Mouse (Mus musculus): ENCODE data around the gene Snupn.
A peak's percentile ranks its signal among the peaks of the same experiment; 100 is the strongest.
"Not testable (repeated sequence)": the region's sequence is repeated elsewhere in the genome, so short reads cannot be mapped to it uniquely, and the experiment has no call there.

Gene Snupn

DNA sequence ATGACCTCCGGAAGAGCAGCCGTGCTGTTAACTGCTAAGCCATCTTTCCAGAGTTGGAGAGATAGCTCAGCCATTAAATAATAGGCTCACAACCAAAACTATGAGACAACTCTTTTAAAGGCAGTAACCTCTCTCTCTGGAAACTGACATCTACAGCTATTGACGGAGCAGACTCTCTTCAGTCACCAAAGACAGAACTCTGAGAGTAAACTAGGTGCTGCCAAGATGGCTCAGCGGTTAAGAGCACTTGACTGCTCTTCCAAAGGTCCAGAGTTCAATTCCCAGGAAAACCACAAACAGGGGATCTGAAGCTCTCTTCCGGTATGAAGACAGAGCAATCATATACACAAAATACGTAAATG is 13.8 kb upstream of the Snupn start:
- DNase-seq, result no peak

DNA sequence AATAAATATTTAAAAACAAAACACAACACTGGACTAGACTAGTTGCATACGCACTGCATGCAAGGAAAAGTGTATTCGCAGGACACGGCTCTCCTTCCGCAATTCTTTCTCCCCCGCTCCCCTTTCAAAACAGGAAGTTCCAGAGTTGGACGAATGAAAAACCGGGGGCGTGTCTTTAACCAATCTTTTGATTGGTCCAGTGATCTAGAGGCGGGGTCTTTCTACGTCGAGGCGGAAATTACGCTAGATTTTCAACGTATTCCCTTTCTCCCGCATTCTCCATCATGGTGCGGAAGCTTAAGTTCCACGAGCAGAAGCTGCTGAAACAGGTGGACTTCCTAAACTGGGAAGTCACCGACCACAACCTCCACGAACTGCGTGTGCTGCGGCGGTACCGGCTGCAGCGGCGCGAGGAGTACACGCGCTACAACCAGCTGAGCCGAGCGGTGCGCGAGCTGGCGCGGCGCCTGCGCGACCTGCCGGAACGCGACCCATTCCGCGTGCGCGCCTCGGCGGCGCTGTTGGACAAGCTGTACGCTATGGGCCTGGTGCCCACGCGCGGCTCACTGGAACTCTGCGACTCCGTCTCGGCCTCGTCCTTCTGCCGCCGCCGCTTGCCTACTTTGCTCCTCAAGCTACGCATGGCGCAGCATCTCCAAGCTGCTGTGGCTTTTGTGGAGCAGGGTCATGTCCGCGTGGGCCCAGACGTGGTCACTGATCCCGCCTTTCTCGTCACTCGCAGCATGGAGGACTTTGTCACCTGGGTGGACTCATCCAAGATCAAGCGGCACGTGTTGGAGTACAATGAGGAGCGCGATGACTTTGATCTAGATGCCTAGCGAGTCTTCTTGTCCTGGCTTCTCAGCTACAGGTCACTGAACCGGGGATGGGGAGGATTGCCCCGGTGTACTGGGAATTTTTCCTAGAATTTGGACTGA is 13.2 kb upstream of the Snupn start, which contains the start of gene Imp3:
Gene Imp3, plus strand, starts transcription at position 253 of the 938 bp plus-strand sequence.
- peak; percentile 94 for DNase-seq

DNA sequence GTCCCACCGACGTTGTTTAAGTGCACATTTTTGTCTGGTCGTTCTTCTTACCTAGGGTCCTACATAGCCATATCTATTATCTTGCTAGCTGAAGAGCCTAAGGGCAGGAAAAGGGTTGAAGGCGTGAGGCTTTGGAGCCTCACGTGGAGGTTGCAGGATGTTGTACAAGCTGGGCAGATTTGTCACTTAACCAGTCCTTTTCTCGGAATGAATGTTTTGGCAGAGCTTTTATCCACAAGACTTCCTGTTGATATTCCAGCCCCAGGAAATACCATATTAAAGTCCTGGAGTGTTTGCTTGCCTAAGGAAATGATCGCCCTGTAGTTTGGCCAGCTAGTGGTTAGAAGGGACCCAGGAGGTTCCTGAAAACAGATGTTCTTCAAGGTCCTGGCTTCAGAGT is 12.3 kb upstream of the Snupn start:
- no peak for DNase-seq

DNA sequence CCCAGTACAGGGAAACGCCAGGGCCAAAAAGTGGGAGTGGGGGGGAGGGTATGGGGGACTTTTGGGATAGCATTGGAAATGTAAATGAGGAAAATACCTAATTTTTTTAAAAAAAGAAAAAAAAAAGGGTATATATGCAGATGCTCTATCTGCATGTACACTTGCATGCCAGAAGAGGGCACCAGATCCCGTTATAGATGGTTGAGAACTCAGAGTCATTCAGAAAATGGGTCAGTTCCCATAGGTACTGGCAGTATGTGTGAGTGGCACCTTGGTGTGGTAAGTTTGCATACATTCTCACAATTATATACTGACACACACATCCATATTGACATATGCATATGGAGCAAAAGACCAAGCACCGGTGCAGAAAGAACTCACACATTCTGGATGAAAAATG is 3.2 kb upstream of the Snupn start:
- peak; percentile 55 for DNase-seq

DNA sequence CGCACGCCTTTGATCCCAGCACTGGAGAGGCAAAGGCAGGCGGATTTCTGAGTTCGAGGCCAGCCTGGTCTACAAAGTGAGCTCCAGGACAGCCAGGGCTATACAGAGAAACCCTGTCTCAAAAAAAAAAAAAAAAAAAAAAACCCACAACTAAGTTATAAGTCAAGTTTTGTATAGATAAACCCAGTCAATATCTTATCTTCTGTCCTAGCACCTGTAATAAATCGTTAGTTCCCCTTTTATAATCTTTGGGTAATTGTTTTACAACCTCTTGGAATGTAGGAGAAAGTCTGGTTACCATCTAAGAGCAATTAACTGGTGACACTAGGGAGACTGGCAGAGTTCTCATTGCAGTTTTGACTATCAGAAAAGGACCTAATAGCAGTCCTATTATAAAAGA is 2.0 kb upstream of the Snupn start:
- not testable (repeated sequence) for DNase-seq

DNA sequence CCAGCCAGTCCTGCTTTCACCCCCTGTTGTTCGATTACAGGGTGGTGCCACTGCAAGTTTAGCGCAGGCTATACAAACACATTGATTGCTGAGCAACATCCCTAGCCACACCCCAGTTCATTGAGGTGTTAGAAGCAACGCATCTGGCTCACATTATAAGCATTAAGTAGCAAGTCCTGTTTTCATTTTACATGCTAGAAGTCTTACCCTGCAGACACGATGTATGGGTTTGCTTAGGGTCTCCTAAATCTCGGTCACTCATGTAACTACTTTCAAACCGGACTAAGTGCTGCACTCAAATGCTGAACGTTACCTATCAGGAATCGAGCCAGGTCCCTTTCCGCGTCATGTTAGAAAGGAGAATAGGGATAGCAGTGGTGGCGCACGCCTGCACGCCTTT is 911 bp upstream of the Snupn start:
- no peak for DNase-seq

DNA sequence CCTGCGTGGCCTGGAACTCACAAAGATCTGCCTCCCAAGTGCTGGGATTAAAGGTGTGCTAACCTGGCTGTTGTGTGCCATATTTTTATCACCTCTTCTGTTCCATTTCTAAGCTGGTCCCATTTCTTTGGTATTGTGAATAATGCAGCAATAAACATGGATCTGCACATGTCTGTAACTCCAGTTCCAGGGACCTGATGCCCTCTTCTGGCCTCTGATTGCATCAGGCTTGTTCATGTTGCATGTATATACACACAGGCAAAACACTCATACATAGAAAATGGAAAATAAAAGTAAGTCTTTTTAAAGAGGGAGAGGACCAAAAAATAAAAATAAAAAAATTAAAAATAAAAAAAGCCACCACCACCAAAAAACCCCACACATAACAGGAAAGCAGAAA is 2.9 kb downstream of the Snupn start:
- DNase-seq, result no peak

DNA sequence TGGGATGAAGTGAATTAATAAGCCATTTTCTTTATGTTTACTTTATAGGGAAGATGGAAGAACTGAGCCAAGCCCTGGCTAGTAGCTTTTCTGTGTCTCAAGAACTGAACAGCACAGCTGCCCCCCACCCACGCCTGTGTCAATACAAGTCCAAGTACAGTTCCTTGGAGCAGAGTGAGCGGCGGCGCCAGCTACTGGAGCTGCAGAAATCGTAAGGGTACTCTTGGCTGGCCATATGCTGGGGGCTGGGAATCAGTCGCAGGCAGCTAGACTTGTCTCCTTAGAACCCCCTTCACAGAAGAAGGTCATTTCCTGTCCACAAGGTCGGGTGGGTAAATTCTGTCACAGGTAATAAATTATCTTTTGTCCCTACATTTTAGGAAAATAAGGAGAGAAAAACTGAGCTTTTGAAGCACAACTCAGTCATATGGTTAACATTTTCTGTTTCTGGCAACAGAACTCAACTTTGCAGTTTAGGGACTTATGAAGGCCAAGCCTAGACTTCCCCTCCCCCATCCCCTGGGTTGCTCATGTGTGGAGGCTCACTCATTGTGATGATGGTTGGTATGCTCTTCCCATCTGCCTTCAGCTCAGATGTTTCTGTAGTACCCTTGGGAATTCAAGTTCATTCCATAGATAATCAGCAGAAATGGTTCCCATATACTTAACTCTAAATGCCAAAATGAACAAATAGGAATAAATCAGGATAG is 6.4 kb downstream of the Snupn start:
- no peak for DNase-seq

DNA sequence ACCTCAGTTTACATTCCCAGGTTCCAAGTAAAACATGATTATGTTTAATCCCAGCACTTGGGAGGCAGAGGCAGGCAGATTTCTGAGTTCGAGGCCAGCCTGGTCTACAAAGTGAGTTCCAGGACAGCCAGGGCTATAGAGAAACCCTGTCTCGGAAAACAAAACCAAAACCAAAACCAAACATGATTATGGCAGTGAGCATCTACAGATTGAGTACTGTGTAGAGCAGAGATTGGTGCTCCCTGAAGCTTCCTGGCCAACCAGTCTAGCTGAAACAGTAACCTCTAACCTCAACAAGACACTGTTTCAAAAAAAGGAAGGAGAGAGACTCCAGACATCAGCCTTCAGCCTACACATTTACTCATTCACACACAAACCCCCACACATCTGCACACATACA is 8.0 kb downstream of the Snupn start:
- no peak for DNase-seq

DNA sequence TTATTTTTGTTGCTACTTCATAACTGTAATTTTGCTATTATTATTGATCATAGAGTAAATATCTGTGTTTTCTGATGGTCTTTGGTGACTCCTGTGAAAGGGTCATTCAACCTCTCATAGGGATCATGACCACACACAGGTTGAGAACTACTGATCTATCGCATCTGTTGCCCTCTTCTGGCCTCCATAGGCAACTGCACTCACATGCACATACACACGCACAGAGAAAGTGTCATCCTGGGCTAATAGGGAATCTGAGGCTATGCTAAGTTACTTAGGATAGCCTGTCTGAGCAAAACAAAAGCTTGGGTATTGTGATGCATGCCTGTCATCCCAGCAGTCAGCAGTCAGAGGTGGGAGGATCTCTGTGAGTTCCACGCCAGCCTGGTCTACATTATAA is 10.9 kb downstream of the Snupn start:
- no peak for DNase-seq

DNA sequence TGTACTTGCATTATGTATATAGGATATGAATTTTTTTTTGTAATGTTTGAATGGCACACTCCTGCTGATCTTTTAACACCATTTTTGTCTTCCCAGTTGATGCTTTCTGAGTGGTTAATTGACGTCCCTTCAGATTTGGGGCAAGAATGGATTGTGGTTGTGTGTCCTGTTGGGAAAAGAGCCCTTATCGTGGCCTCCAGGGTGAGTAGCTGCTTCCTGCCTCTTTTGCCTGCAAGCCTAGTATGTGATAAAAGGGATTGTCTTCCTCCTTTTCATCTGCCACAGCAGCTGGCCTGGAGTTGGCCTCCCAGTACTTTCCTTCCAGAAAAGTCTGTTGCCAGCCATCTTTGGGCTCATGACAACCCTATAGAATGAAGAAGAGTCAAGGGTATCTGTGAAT is 19.5 kb downstream of the Snupn start:
- DNase-seq, result no peak

DNA sequence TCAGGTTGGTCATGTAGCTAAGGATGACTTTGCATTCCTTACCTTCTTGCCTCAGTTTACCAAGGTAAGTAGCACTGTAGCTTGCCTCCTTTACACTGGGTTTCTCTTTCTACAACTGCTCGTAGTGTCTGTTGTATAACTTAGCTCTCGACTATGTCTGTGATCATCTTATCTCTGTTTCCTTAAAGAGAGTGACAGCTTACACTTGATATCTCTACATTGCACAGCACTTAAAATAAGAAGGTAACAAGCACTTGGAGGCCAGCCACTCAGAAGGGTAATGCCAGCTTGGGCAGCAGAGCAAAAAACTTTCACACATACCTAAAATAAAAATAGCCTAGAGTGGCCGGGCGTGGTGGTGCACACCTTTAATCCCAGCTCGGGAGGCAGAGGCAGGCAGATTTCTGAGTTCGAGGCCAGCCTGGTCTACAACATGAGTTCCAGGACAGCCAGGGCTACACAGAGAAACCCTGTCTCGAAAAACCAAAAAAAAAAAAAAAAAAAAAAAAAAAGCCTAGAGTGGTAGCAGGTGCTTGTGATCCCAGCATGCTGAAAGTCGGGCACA is 23.4 kb downstream of the Snupn start:
- no peak for DNase-seq

DNA sequence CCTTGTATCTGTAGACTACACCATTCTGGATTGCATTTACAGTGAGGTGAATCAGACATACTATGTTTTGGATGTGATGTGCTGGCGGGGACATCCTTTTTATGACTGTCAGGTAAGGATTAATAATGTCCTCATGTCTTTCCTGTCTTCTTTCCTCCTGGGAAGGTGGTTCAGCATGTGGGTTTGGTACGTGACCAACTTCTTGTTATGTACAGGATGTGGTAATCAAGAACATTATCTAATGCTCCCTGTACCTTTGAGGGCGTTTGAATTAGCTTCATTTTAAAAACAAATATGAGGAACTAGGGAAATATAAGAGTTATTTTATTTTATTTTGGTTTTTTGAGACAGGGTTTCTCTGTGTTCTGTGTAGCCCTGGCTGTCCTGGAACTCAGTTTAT is 24.5 kb downstream of the Snupn start:
- no peak for DNase-seq

DNA sequence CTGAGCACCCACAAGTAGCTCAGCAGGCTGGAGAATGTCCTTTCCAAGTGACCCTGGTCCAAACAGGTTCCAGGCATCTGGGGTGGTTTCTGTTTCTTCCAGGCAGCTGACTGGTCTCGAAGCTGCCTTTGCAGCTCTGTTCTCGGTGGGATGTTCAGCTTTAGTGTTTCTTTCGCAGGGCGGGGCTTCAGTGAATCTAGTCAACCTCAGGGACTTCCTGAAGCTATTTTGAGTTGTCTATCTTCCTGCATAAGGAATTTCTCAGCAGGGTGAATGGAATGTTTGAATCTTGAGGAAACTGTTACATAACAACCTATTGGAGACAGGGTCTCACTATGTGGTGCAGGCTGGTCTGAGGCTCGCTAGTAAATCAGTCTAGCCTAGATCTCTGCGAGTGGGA is 29.5 kb downstream of the Snupn start:
- no peak for DNase-seq

DNA sequence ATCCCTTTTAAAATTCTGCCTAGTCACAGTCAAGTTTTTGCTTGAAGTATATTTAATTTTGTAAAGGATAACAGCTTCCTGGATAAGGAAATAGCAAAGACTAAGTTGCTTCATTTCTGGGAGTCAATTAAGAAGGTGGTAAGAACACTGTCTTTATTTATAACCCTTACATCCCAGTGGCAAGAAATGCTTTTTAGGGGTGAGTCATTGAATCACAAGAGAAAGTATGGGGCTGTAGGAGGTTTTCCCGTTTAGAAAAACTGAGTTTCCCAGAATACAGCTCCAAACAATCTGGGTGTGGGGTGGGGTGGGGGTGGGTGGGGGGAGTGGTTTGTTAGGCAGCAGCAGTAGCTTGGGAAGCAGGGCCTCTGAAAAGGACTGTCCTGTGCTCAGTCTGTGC is 30.8 kb downstream of the Snupn start:
- DNase-seq, result no peak

DNA sequence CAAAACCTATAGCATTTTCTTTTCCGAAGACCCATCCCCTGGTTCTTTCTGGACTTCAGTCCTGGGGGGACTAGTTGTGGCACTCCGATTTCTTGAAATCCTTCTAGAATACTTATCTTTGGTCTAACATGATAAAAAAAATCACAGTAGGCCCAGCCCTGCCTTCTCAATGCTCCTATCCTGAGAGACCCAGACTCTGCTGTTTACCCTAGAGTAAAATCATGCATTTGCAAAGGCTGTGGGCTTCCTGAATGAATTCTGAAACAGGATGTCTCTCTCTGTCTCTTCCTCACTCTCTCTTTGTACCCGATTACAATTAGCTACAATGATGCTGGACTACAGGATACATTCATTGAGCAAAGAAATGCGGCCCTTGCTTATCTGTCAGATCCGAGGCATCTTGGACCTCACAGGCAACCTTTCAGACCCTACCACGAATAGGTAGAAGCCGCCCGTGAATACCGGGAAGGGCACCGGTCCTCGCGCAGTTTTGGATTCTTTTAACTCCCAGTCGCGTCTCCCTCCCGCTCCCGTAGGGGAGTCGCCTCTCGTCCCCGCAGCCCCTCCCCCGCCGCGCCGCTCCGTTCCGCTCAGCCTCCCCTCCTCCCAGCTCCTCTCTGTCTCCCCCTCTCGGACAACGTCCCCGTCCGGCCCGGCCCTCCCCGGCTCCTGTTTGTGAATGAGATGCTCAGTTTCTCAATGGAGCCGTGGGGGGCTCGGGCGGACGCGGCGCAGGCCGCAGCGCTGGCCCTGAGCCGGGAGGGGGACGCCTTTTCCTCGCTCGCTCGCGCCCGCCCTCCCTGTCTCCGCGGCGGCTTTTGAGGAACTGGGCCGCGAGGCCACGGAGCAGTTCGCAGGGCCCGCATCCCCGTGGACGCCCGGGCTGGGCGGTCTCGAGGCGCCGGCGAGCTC is 43.9 kb downstream of the Snupn start, which contains the start of gene Ptpn9:
Gene Ptpn9, plus strand, starts transcription at position 638 of the 912 bp plus-strand sequence.
- peak; percentile 90 for DNase-seq

DNA sequence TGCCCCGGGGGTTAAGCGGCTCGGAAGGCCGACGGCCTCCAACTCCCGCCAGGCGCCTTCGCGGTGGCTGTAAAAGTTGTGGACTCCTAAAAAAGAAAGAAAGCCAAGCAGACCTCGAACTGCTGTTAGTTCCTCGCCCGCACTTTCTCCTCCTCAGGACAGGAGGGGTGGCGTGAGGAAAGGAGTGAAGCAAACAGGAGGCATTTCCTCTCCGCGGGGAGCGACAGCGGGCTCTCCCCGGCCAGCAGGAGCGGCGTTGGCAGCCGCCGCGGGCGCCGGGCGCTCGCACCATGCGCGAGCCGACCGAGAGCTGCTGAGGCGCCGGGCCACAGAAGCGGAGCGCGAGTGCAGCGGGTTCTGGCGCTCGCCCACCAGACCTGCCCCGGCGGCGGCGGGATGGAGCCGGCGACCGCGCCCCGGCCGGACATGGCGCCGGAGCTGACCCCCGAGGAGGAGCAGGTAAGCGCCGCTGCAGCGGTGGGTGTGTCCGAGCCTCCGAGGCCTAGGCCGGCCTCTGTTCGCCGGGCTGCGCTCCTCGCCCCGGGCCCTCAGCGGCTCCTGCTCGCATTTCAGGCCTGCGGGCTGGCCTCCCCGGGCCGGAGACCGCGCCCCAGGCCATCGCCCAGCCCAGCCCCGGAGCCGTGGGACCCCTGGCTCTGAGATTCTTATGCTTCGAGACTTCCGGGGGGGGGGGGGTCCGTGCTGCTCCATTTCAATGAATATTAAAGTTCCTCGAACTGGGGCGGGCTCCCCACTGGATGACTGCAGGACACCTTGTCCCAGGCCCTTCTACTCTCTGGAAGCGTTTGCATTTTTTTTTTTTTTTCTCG is 44.7 kb downstream of the Snupn start:
- peak; percentile 54 for DNase-seq

DNA sequence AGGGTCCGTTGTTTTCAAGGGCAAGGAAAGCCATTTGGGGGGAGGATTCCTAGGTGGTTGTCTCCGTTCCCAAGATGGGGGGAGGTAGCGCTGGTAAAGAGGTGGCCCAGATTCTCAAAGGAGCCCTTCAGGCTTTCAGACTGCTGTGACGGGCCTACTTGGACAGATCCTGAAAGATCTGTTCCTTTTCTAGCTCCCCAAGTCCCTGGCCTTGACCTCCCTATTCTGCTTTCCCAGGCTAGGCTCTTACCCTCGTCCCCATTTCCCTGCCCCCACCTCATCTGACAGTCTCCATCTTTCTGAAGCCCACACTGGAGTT is 45.3 kb downstream of the Snupn start:
- no peak for DNase-seq

DNA sequence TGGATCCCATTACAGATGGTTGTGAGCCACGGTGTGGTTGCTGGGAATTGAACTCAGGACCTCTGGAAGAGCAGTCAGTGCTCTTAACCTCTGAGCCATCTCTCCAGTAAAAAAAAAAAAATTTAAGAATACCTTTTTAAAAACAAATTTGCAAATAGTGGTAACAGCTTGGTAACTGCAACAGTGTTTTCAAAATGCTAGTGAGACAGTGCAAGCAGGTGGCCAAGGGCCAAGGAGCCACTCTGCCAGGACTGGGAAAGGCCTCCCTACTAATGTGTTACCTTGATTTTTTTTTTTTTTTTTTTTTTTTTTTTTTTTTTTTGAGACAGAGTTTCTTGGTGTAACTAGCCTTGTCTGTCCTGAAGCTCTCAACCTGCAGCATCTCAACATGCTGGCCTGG is 46.5 kb downstream of the Snupn start:
- not testable (repeated sequence) for DNase-seq

DNA sequence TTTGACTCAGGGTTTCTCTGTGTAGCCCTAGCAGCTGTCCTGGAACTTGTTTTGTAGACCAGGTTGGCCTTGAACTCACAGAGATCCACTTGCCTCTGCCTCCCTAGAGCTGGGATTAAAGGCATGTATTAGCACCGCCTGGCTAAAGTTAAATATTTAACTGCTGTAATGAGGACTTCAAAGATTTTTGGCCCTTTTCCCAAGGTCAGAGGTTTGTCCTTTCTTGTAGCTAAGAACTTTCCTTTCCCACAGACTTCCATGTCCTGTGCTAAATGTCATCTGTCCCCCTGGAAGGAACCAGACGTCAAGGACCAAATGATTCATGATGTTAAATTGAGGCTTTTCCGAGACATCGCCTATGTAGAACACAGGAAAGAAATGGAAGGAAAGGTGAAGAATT is 52.3 kb downstream of the Snupn start:
- no peak for DNase-seq

DNA sequence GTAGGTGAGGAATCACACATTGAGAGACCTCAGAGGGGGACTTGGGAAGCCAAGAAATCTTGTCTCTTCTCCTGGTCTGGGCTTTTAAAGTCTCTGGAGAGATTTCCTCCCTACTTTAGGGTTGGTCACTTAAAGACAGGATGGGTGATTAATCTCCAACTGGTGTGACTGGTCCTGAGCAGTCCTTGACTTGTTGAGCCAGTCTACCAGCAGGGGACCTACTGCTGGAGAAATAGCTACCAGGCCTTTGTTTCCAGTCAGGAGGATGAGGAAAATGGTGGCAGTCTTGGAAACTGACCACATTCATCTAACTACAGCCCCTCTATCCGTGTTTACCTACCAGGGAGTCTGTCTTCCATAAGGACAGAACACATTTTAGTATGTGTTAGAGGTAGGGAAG is 61.7 kb downstream of the Snupn start:
- no peak for DNase-seq

DNA sequence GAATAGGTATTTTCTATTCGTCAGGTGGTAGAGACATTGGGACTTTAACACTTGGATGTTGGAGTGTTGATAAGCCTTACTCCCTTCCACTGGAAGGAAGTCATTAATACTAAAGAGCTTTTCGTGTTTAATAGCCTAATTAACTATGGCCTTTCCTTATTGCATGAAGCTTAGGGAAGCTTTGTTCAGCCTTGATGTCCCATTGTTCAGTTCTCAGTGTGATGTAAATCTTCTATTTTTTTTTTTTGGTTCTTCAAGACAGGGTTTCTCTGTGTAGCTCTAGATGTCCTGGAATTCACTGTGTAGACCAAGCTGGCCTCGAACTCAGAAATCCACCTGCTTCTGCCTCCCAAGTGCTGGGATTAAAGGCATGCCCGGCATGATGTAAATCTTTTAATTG is 62.2 kb downstream of the Snupn start:
- no peak for DNase-seq

Measured in right cerebral cortex, adult 18-20 months (tissue).